Mouse (Mus musculus) liver, postnatal 0 days (tissue): Measurements from ENCODE around the gene Olfr867. TPM values are rescaled to one million over a fixed set of nuclear protein-coding genes. Genes with fewer than 3 reads are reported as not detected.

Experiments
- ATAC-seq: fragments of 200-750 bp; cut with Nextera tagmentation; 2 replicates; pipeline ENCODE4 v1.8.0; 2017; ENCODE audit warnings: mild to moderate bottlenecking, moderate library complexity
- DNase-seq: peaks from one replicate; pipeline ENCODE4 v3.0.0-alpha.2; 2016
- H3K27ac ChIP-seq: fragments of 300-500 bp; sonication (generic); 2 replicates; pipeline ENCODE4 v1.5.1; 2014; ENCODE audit warnings: antibody characterized with exemption, moderate library complexity, mild to moderate bottlenecking, low read depth
- H3K27me3 ChIP-seq: fragments of 300-500 bp; sonication (generic); 2 replicates; pipeline ENCODE4 v1.6.1; 2014; ENCODE audit warnings: low read length, control low read depth, mixed read lengths; ENCODE audit not compliant: insufficient read depth
- H3K36me3 ChIP-seq: fragments of 300-500 bp; sonication (generic); replicated peaks from 2 replicates; pipeline ENCODE4 v1.6.1; 2014; ENCODE audit warnings: mild to moderate bottlenecking, control low read depth, low read length, moderate library complexity, mixed read lengths; ENCODE audit not compliant: insufficient read depth
- H3K4me1 ChIP-seq: fragments of 300-500 bp; sonication (generic); 2 replicates; pipeline ENCODE4 v1.6.1; 2014; ENCODE audit warnings: antibody characterized with exemption, mild to moderate bottlenecking, control low read depth; ENCODE audit not compliant: insufficient read depth
- H3K4me2 ChIP-seq: fragments of 300-500 bp; sonication (generic); 2 replicates; pipeline ENCODE4 v1.6.1; 2014; ENCODE audit warnings: low read depth, mild to moderate bottlenecking, low read length, moderate library complexity, mixed read lengths
- H3K4me3 ChIP-seq: fragments of 300-500 bp; sonication (generic); 2 replicates; pipeline ENCODE4 v1.5.1; 2014; ENCODE audit warnings: low read depth, low read length
- H3K9ac ChIP-seq: fragments of 300-500 bp; sonication (generic); replicated peaks from 2 replicates; pipeline ENCODE4 v1.6.1; 2014; ENCODE audit warnings: mild to moderate bottlenecking, moderate library complexity
- H3K9me3 ChIP-seq: fragments of 300-500 bp; sonication (generic); 2 replicates; pipeline ENCODE4 v1.6.1; 2016; ENCODE audit warnings: mild to moderate bottlenecking, control low read depth, low read length, mixed read lengths
- CTCF ChIP-seq: sonication (generic); IDR thresholded peaks from 2 replicates; pipeline ENCODE4 v1.5.1; 2016; ENCODE audit warnings: antibody characterized with exemption, low read depth
- EP300 ChIP-seq: IDR thresholded peaks from 2 replicates; pipeline ENCODE4 v1.6.1; 2016; ENCODE audit warnings: antibody characterized with exemption, low read depth, mild to moderate bottlenecking
- WGBS: fragments of 180-500 bp; shearing (Covaris S2); extraction: QIAGEN DNeasy Blood & Tissue Kit; methylation state at CpG from one replicate; pipeline ENCODE4 v1.1.7; 2014; ENCODE audit not compliant: insufficient replicate concordance; 5-methylcytosine and 5-hydroxymethylcytosine counted together
- polyA plus RNA-seq: library from polyadenylated mRNA; unstranded; fragments of >200 nt; fragmentation: Nextera tagmentation; extraction: Ambion mirVana; gene quantifications from 2 replicates; pipeline ENCODE4 v1.2.1, GENCODE M21; 2015

Gene Olfr867
- polyA plus RNA-seq: not detected in 2 replicates

- H3K4me1 ChIP-seq: no peaks in the 10 kb centered on the region
- H3K27ac ChIP-seq: no peak within 1 kb of the TSS
- TF ChIP-seq CTCF (no peak), EP300 (no peak)
- no peak for DNase-seq
- 41% methylated on average over 1 of the region's 1 CpGs for WGBS
- no peak within 1 kb of the TSS for H3K4me2 ChIP-seq
- no peak for ATAC-seq
- no peak within 1 kb of the TSS for H3K4me3 ChIP-seq
- H3K9me3 ChIP-seq: no peaks in the 10 kb centered on the region
- no peak within 1 kb of the TSS for H3K9ac ChIP-seq
- no peaks in the 10 kb centered on the region for H3K36me3 ChIP-seq
- H3K27me3 ChIP-seq: no peaks in the 10 kb centered on the region
These were observed at the start of gene Olfr867 for GRCm38 (mm10) chr9:20057462-20057861. Gene Olfr867 (minus strand): TSS chr9:20057562.

GRCm38 (mm10) chr9:20098326-20098725 lies 41.0 kb upstream of the Olfr867 start, which contains the start of gene Olfr868:
Gene Olfr868 (plus strand): TSS chr9:20098626.
- no peak for TF ChIP-seq EP300
- no peak for TF ChIP-seq CTCF
- 22% methylated on average over 2 of the region's 2 CpGs for WGBS
- Histone ChIP-seq H3K27me3 (no peaks in the 10 kb centered on the region), H3K9me3 (0 out of 2 replicates have a peak, but pooled peaks cover 5% of the 10 kb centered on the region), H3K4me2 (no peak within 1 kb of the TSS), H3K36me3 (no peaks in the 10 kb centered on the region), H3K4me1 (no peaks in the 10 kb centered on the region), H3K4me3 (no peak within 1 kb of the TSS), H3K9ac (no peak within 1 kb of the TSS), H3K27ac (no peak within 1 kb of the TSS)
- ATAC-seq (no peak), DNase-seq (no peak)

DNA sequence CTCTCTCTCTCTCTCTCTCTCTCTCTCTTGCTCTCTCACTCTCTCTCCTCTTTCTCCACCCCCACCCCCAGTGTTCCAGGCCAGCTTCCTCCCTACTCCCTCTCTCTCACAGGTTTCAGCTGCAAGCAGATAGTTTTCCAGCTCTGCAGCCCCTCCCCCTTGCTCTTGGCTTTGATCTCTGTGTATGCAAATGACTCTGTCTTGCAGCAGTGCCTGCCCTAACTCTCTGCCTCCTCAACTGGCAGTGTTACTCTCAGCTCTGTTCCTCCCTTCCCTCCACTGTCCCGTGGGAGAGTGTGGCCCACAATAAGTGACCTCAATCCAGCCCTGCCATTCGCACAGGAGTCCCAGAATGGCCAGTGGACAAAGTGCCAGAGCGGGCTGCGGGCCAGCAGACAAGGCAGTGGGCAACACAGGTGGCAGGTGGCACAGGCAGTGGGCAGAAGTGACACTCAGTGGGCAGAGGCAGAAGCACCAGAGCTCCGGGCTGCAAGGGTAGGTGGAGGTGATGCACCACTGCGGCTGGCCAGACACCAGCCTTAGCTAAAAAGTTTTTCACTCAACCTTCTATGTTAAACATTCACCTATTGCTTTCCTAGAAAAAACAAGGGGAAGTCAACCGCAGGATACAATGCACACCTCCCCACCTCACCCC lies 16.3 kb upstream of the Olfr867 start:
- ATAC-seq (no peak), DNase-seq (no peak)
- no peak overlapping the region for H3K4me3 ChIP-seq
- H3K36me3 ChIP-seq: no peaks in the 10 kb centered on the region
- WGBS: 50% methylated on average over 7 of the region's 7 CpGs
- no peaks in the 10 kb centered on the region; the same call in 1 of the 2 replicates for H3K9me3 ChIP-seq
- no peak overlapping the region for H3K9ac ChIP-seq
- no peak overlapping the region for H3K27ac ChIP-seq
- H3K4me2 ChIP-seq: no peak overlapping the region
- TF ChIP-seq CTCF: no peak
- TF ChIP-seq EP300: no peak
- H3K27me3 ChIP-seq: no peaks in the 10 kb centered on the region
- no peaks in the 10 kb centered on the region for H3K4me1 ChIP-seq

- Histone ChIP-seq H3K9ac (no peak overlapping the region), H3K4me1 (no peaks in the 10 kb centered on the region), H3K4me3 (no peak overlapping the region), H3K27ac (no peak overlapping the region), H3K36me3 (no peaks in the 10 kb centered on the region), H3K9me3 (no peaks in the 10 kb centered on the region; the same call in 1 of the 2 replicates), H3K4me2 (no peak overlapping the region), H3K27me3 (no peaks in the 10 kb centered on the region)
- DNase-seq: no peak
- WGBS: 82% methylated on average over 1 of the region's 1 CpGs
- no peak for ATAC-seq
- no peak for TF ChIP-seq CTCF
- no peak for TF ChIP-seq EP300
These were observed 13.9 kb upstream of the Olfr867 start for GRCm38 (mm10) chr9:20071291-20071690.

GRCm38 (mm10) chr9:20070236-20070635 lies 12.9 kb upstream of the Olfr867 start:
- WGBS: 61% methylated on average over 3 of the region's 3 CpGs

DNA sequence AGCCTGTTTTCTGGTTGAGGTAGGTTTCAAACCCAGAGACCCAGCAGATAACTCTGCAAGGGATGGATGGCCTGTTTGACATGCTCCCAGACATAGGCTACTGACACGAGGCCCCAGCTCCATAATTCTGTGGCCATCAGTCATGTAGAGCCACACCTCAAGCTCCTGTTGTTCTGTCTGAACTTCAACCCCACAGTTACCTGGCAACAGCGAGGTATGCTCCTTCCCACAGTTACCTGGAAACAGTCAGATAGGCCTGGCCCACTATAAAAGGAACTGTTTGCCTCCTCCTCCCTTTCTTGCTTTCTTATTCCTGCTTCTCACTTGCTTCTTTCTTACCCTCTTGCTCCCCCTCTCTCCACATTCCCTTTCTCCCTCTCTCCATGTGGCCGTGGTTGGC lies 9.4 kb downstream of the Olfr867 start:
- no peak overlapping the region for H3K4me3 ChIP-seq
- ATAC-seq (no peak), DNase-seq (no peak)
- H3K4me1 ChIP-seq: no peaks in the 10 kb centered on the region
- no peaks in the 10 kb centered on the region for H3K36me3 ChIP-seq
- no peak overlapping the region for H3K27ac ChIP-seq
- no peaks in the 10 kb centered on the region for H3K9me3 ChIP-seq
- H3K27me3 ChIP-seq: no peaks in the 10 kb centered on the region
- whole genome bisulfite sequencing: 48% methylated on average over 3 of the region's 3 CpGs
- H3K9ac ChIP-seq: no peak overlapping the region
- TF ChIP-seq CTCF (no peak), EP300 (no peak)
- no peak overlapping the region for H3K4me2 ChIP-seq

More at GRCm38 (mm10) chr9:20070236-20070635, 12.9 kb upstream of the Olfr867 start:
- Histone ChIP-seq H3K36me3 (no peaks in the 10 kb centered on the region), H3K4me3 (no peak overlapping the region), H3K4me1 (no peaks in the 10 kb centered on the region), H3K9me3 (no peaks in the 10 kb centered on the region; the same call in 1 of the 2 replicates), H3K27ac (no peak overlapping the region), H3K9ac (no peak overlapping the region), H3K4me2 (no peak overlapping the region), H3K27me3 (no peaks in the 10 kb centered on the region)
- ATAC-seq: no peak
- DNase-seq: no peak
- no peak for TF ChIP-seq CTCF
- no peak for TF ChIP-seq EP300
